Mouse (Mus musculus) neutrophil, adult 59 days (primary cell): ENCODE data around the gene Rps6kb1. TPM values are rescaled to one million over a fixed set of nuclear protein-coding genes. Genes with fewer than 3 reads are reported as not detected.

ENCODE experiments used
- total RNA-seq, 2 experiments: library from RNA; stranded (reverse); gene quantifications; 1 replicate in 1 of 2; 2 replicates in 1 of 2; pipeline ENCODE4 v1.2.4; 2023

The Rps6kb1 gene
- 10 to 100 TPM; 27.2 to 27.6 TPM for total RNA-seq

GRCm38 (mm10) chr11:86544639-86545299 lies at the start of gene Rps6kb1, which contains the start of gene Tubd1:
TSS of gene Rps6kb1 (minus strand) at chr11:86544805.
TSS of gene Tubd1 (plus strand) at chr11:86544991.

GRCm38 (mm10) chr11:86484101-86484868 lies 60.3 kb downstream of the Rps6kb1 start, which contains the start of gene Rnft1:
TSS of gene Rnft1 (plus strand) at chr11:86484657.

Other genes with a start within 250 kb of the Rps6kb1 start
- 10 to 100 TPM; 55.2 to 58.2 TPM for gene Med13, start 187.2 kb downstream of the Rps6kb1 start, total RNA-seq
- 10 to 100 TPM; 22.7 to 33.7 TPM for gene Rnft1, start 60.1 kb downstream of the Rps6kb1 start, total RNA-seq
- 1 to 10 TPM; 3.4 to 4.6 TPM for gene Tubd1, start 186 bp upstream of the Rps6kb1 start, total RNA-seq
- 10 to 100 TPM; 87.3 to 97.8 TPM for gene Vmp1, start 139.0 kb upstream of the Rps6kb1 start, total RNA-seq
- 1 to 10 TPM; 3.4 to 3.9 TPM for gene Ptrh2, start 139.2 kb upstream of the Rps6kb1 start, total RNA-seq
- 100 to 1,000 TPM; 214 to 229 TPM for gene Cltc, start 212.8 kb upstream of the Rps6kb1 start, total RNA-seq